Comparison of ENCODE assay signal across 17 mouse cellular contexts in genomic region chr9:59455404-59456068, GRCm38 (mm10). TPM values are rescaled to one million over a fixed set of nuclear protein-coding genes. Genes with fewer than 3 reads are reported as not detected.
DNase-seq lines count a peak whose midpoint lies in the region; ATAC-seq and TF ChIP-seq lines count a peak whose summit lies in the region.
"Had no signal": no experiment of that assay in that cellular context is flagged by ENCODE, and none has a peak within 500 bp of the region (broad histone marks: within the 10 kb centered on the region; RNA-seq: fewer than 3 reads in every experiment).

No protein-coding gene starts in this region.

- WGBS in kidney, embryonic 15.5 days, result 75% methylated on average over 3 of the region's 3 CpGs
- WGBS in liver, embryonic 11.5 days, result 39% methylated on average over 3 of the region's 3 CpGs
- 53% methylated on average over 3 of the region's 3 CpGs for WGBS in stomach, postnatal 0 days

- ATAC-seq in kidney, embryonic 15.5 days (replicated peaks; ENCODE audit: low FRiP score), result 0 out of 2 replicates have a peak, but pooled peaks have one; percentile 33
- ATAC-seq in liver, embryonic 11.5 days (replicated peaks; ENCODE audit: low FRiP score), result peak; percentile 98
- peak; percentile 84 for ATAC-seq in stomach, postnatal 0 days (ENCODE audit: low FRiP score, low TSS enrichment)
- ATAC-seq: CD4-positive, CD25-positive, alpha-beta regulatory T cell, adult 4 months; forebrain, embryonic 13.5 days; hindbrain, embryonic 16.5 days had no signal

- no peak overlapping the region for H3K9ac ChIP-seq in kidney, embryonic 15.5 days
- H3K9ac ChIP-seq in liver, embryonic 11.5 days (ENCODE audit: low read depth, low read length), result no peak overlapping the region
- H3K9ac ChIP-seq in stomach, postnatal 0 days (ENCODE audit: low read length), result no peak overlapping the region
- H3K9ac ChIP-seq: forebrain, embryonic 13.5 days; heart, embryonic 15.5 days; lung, embryonic 15.5 days; midbrain, embryonic 12.5 days; neural tube, embryonic 12.5 days had no signal

- no peak overlapping the region for H3K4me3 ChIP-seq in kidney, embryonic 15.5 days (replicated peaks)
- no peak overlapping the region for H3K4me3 ChIP-seq in liver, embryonic 11.5 days (ENCODE audit: low read depth, low read length)
- no peak overlapping the region for H3K4me3 ChIP-seq in stomach, postnatal 0 days (ENCODE audit: low read depth, low read length)
- H3K4me3 ChIP-seq in left cerebral cortex, adult 2 months, result no peak overlapping the region
- H3K4me3 ChIP-seq: forebrain, embryonic 13.5 days; heart, embryonic 15.5 days; lung, embryonic 15.5 days; midbrain, embryonic 12.5 days; neural tube, embryonic 12.5 days had no signal

- no peak overlapping the region for H3K4me2 ChIP-seq in kidney, embryonic 15.5 days
- peak overlapping the region; percentile 29; the same call in 1 of the 2 replicates for H3K4me2 ChIP-seq in liver, embryonic 11.5 days
- H3K4me2 ChIP-seq in stomach, postnatal 0 days (replicated peaks; ENCODE audit: low read depth), result no peak overlapping the region
- H3K4me2 ChIP-seq: forebrain, embryonic 13.5 days; heart, embryonic 15.5 days; lung, embryonic 15.5 days; midbrain, embryonic 12.5 days; neural tube, embryonic 12.5 days had no signal

- DNase-seq in kidney, postnatal 36 days, result no peak
- DNase-seq in ZHBTc4 (ENCODE audit: low read depth, low spot score), result peak; percentile 38
- no peak for DNase-seq in liver, embryonic 11.5 days (ENCODE audit: low spot score)
- peak; percentile 17 for DNase-seq in stomach, postnatal 0 days (ENCODE audit: low spot score)
- DNase-seq in left cerebral cortex, adult 2 months (ENCODE audit: extremely low spot score in 1 of 2, low spot score in 2 of 2), result no peak
- DNase-seq in embryo, embryonic 10 days (ENCODE audit: low spot score), result no peak
- DNase-seq in cerebellum, postnatal 36 days, result no peak
- DNase-seq: kidney, postnatal 14 days; thymus, postnatal 4 days had no signal

- no peak for TF ChIP-seq CTCF in stomach, postnatal 0 days (IDR thresholded peaks at IDR 0.05; ENCODE audit: low read depth)
- TF ChIP-seq CTCF in left cerebral cortex, adult 2 months (IDR thresholded peaks at IDR 0.05), result no peak

- H3K27me3 ChIP-seq in kidney, embryonic 15.5 days, result no peaks in the 10 kb centered on the region
- H3K27me3 ChIP-seq in liver, embryonic 11.5 days (replicated peaks; ENCODE audit: control insufficient read depth, insufficient read depth, low read length), result no peaks in the 10 kb centered on the region
- no peaks in the 10 kb centered on the region for H3K27me3 ChIP-seq in stomach, postnatal 0 days (ENCODE audit: control insufficient read depth, insufficient read depth, low read length)
- H3K27me3 ChIP-seq: forebrain, embryonic 13.5 days; heart, embryonic 15.5 days; lung, embryonic 15.5 days; midbrain, embryonic 12.5 days; neural tube, embryonic 12.5 days had no signal

- intact Hi-C loops in left cerebral cortex, adult 2 months (cut with DNase I), result no loop called here

- no peaks in the 10 kb centered on the region for H3K9me3 ChIP-seq in kidney, embryonic 15.5 days (replicated peaks)
- H3K9me3 ChIP-seq in liver, embryonic 11.5 days (ENCODE audit: control insufficient read depth, low read length), result no peaks in the 10 kb centered on the region
- H3K9me3 ChIP-seq in stomach, postnatal 0 days (ENCODE audit: control insufficient read depth, low read length), result no peaks in the 10 kb centered on the region
- H3K9me3 ChIP-seq: forebrain, embryonic 13.5 days; heart, embryonic 15.5 days; lung, embryonic 15.5 days; midbrain, embryonic 12.5 days; neural tube, embryonic 12.5 days had no signal

- TF ChIP-seq EP300 in stomach, postnatal 0 days (optimal IDR thresholded peaks at IDR 0.05), result no peak

- peaks cover 9% of the 10 kb centered on the region; the same call in 1 of the 2 replicates for H3K36me3 ChIP-seq in kidney, embryonic 15.5 days
- no peaks in the 10 kb centered on the region for H3K36me3 ChIP-seq in liver, embryonic 11.5 days (ENCODE audit: control insufficient read depth, insufficient read depth, low read length)
- H3K36me3 ChIP-seq in stomach, postnatal 0 days (ENCODE audit: control insufficient read depth, insufficient read depth, low read length), result no peaks in the 10 kb centered on the region
- H3K36me3 ChIP-seq: heart, embryonic 15.5 days; lung, embryonic 15.5 days; neural tube, embryonic 12.5 days had no signal

- no peak overlapping the region for H3K27ac ChIP-seq in kidney, embryonic 15.5 days
- H3K27ac ChIP-seq in liver, embryonic 11.5 days (ENCODE audit: low read depth, low read length), result peak overlapping the region; percentile 38; the same call in 1 of the 2 replicates
- no peak overlapping the region for H3K27ac ChIP-seq in stomach, postnatal 0 days (replicated peaks)
- H3K27ac ChIP-seq in left cerebral cortex, adult 2 months, result no peak overlapping the region
- H3K27ac ChIP-seq: forebrain, embryonic 13.5 days; heart, embryonic 15.5 days; lung, embryonic 15.5 days; midbrain, embryonic 12.5 days; neural tube, embryonic 12.5 days had no signal

- peaks cover 13% of the 10 kb centered on the region; the same call in 1 of the 2 replicates for H3K4me1 ChIP-seq in kidney, embryonic 15.5 days
- peaks cover 16% of the 10 kb centered on the region for H3K4me1 ChIP-seq in liver, embryonic 11.5 days (replicated peaks; ENCODE audit: control insufficient read depth, insufficient read depth, low read length)
- H3K4me1 ChIP-seq in stomach, postnatal 0 days (replicated peaks; ENCODE audit: control insufficient read depth, insufficient read depth), result no peaks in the 10 kb centered on the region
- H3K4me1 ChIP-seq: lung, embryonic 15.5 days; midbrain, embryonic 12.5 days had no signal

RNA-seq across cellular contexts. Expression of gene Arih1, which starts 30.9 kb away (rescaled TPM):
- polyA plus RNA-seq in kidney, embryonic 15.5 days (2015; fragmentation: Nextera tagmentation; extraction: Ambion mirVana), result 16.3 and 18.4 TPM in 2 replicates
- polyA plus RNA-seq in liver, embryonic 11.5 days (2014; fragmentation: Nextera tagmentation; extraction: Ambion mirVana), result 11.9 and 13.2 TPM in 2 replicates
- 4.9 and 8.1 TPM in 2 replicates for polyA plus RNA-seq in stomach, postnatal 0 days (2015; fragmentation: Nextera tagmentation; extraction: Ambion mirVana)
- 100 to 1,000 TPM; 118 to 130 TPM for total RNA-seq in left cerebral cortex, adult 2 months (2021)

Comparison
In these comparisons a context has a peak if more than half of its experiments do, and no peak if none do; other contexts are left out.
1. ATAC-seq: peak in every context shown above with its lines; median percentile 98 in liver, embryonic 11.5 days; 84 in stomach, postnatal 0 days; 33 in kidney, embryonic 15.5 days.
2. DNase-seq: peak in ZHBTc4 (single experiment) and stomach, postnatal 0 days (single experiment); none in kidney, postnatal 36 days (0 of 2), liver, embryonic 11.5 days (single experiment), left cerebral cortex, adult 2 months (0 of 2), embryo, embryonic 10 days (single experiment) and cerebellum, postnatal 36 days (0 of 2).